Mouse (Mus musculus) hindbrain, embryonic 16.5 days (tissue): ENCODE data around the gene Mndal. TPM values are rescaled to one million over a fixed set of nuclear protein-coding genes. Genes with fewer than 3 reads are reported as not detected.
"Not testable (repeated sequence)": the region's sequence is repeated elsewhere in the genome, so short reads cannot be mapped to it uniquely, and the experiment has no call there.

Source experiments
- ATAC-seq: fragments of 200-750 bp; cut with Nextera tagmentation; 2 replicates; pipeline ENCODE4 v1.8.0; 2017; ENCODE audit warnings: moderate TSS enrichment, moderate library complexity
- H3K27ac ChIP-seq: fragments of 300-500 bp; sonication (generic); 2 replicates; pipeline ENCODE4 v1.5.1; 2014; ENCODE audit warnings: low read depth, mild to moderate bottlenecking, control low read depth, low read length, moderate library complexity
- H3K27me3 ChIP-seq: fragments of 300-500 bp; sonication (generic); replicated peaks from 2 replicates; pipeline ENCODE4 v1.6.1; 2014; ENCODE audit warnings: low read length; ENCODE audit not compliant: control insufficient read depth, insufficient read depth
- H3K36me3 ChIP-seq: fragments of 300-500 bp; sonication (generic); 2 replicates; pipeline ENCODE4 v1.6.1; 2014; ENCODE audit warnings: mild to moderate bottlenecking, low read length, moderate library complexity, mixed read lengths; ENCODE audit not compliant: control insufficient read depth, insufficient read depth
- H3K4me1 ChIP-seq: fragments of 300-500 bp; sonication (generic); 2 replicates; pipeline ENCODE4 v1.6.1; 2014; ENCODE audit warnings: low read depth, low read length; ENCODE audit not compliant: control insufficient read depth, insufficient read depth
- H3K4me2 ChIP-seq: fragments of 300-500 bp; sonication (generic); 2 replicates; pipeline ENCODE4 v1.6.1; 2014; ENCODE audit warnings: mild to moderate bottlenecking, low read length, control low read depth, moderate library complexity
- H3K4me3 ChIP-seq: fragments of 300-500 bp; sonication (generic); 2 replicates; pipeline ENCODE4 v1.5.1; 2014; ENCODE audit warnings: mild to moderate bottlenecking, low read length, control low read depth, moderate library complexity
- H3K9ac ChIP-seq: fragments of 300-500 bp; sonication (generic); 2 replicates; pipeline ENCODE4 v1.6.1; 2014; ENCODE audit warnings: low read depth, mild to moderate bottlenecking, control low read depth, low read length, moderate library complexity
- H3K9me3 ChIP-seq: fragments of 300-500 bp; sonication (generic); 2 replicates; pipeline ENCODE4 v1.6.1; 2014; ENCODE audit warnings: mild to moderate bottlenecking, low read length, moderate library complexity; ENCODE audit not compliant: control insufficient read depth
- WGBS: fragments of 180-500 bp; shearing (Covaris S2); extraction: QIAGEN DNeasy Blood & Tissue Kit; methylation state at CpG from one replicate; pipeline ENCODE4 v1.1.7; 2014; 5-methylcytosine and 5-hydroxymethylcytosine counted together
- polyA plus RNA-seq: library from polyadenylated mRNA; unstranded; fragments of >200 nt; fragmentation: Nextera tagmentation; extraction: Ambion mirVana; gene quantifications from 2 replicates; pipeline ENCODE4 v1.2.1, GENCODE M21; 2015

Gene Mndal
- polyA plus RNA-seq: 1.3 and 2.0 TPM in 2 replicates

DNA sequence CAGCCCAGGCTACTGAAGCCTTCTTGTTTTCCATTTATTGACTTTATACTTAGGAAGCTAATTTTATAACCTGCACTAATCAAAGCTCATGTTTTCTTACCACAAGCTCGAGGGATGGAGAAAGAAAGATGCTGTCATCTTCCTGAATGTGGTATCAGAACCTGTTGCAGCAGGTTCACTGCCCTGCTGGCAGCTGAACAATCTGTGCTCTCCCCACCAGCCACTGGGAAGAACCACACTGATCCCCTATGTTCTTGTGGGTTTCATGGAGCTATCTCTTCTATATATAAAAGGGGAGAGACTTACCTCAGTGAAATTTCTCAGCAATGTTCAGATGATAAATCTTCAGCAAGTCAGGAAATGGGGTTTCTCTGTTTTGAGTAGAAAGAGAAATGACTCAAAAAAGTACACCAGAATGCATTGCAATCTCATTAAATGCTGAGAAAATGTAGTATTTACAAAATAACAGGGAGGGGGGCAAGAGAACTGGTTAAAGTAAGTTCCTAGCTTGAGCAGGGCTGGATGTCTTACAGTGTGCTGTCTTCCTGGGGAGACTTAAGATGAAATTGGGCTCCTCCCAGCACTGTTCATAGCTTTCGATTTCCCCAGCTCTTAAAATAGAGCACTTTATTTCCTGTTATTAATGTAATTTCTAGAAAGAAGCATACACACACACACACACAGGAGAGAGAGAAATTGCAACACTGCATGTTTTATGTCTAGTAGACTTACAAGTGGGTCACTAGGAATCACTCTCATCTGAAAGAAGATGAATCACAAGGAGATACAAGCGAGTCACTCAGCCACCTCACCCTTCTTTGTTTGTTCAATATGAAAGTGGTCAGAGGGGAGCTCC is at the start of gene Mndal, which contains the start of gene Ifi203:
TSS of gene Mndal (minus strand) at position 568 of the 856 bp plus-strand sequence.
TSS of gene Ifi203 (minus strand) at position 749 of the 856 bp plus-strand sequence.
- H3K9ac ChIP-seq, H3K27me3 ChIP-seq, H3K27ac ChIP-seq, H3K4me1 ChIP-seq, H3K9me3 ChIP-seq, H3K36me3 ChIP-seq, H3K4me2 ChIP-seq, H3K4me3 ChIP-seq, ATAC-seq: not testable (repeated sequence)
- WGBS: 81% methylated on average over 3 of the region's 3 CpGs

DNA sequence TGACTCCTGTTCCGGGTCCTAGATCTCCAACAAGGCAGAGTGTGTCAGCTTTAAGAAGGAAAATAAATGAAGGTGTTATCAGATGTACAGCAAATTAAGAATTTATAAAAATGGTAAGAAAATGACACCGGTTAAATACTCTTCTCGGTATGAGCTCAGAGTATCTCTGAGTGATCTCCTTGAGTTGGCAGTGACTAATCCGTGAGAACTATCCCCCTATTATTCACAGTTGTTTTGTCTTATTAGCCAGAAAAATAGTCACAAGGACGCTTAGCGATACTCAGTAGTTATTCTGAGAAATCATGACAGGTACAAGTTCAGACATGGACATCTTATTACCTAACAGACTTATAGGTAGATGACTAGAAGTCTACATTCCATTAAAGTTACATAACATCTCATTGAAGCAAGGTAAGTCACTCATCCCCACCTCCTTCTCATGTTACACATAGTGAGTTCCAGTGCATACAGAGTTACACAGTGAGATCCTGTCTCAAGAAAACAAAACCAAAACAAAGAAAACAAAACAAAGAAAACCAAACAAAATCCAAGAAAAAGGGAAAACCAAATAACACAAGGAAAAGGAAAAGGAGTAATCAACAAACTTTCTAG is 40.5 kb upstream of the Mndal start, which contains the start of gene Ifi202b:
TSS of gene Ifi202b (minus strand) at position 51 of the 612 bp plus-strand sequence.
- not testable (repeated sequence) for ATAC-seq, H3K4me1 ChIP-seq

DNA sequence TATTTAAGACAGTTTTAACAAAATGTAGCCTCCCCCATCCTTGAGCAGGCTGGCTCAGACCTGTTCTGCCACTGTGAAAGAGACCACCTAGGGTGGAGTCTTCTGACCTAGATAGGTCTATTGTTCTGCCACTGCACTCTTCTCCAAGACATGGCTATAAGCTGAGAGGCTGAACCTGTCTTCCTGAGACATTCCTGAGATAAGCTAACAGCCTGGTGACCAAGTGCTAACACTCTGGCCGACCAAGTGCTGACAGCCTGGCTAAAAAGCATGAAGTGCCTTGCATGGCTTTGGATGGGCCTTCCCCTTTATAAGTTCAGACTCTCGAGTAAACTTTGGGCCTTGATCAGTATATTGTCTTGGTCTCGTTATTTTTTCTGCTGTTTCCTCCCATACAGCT is 38.7 kb upstream of the Mndal start:
- not testable (repeated sequence) for H3K9ac ChIP-seq, H3K4me2 ChIP-seq, H3K36me3 ChIP-seq, H3K4me1 ChIP-seq, H3K9me3 ChIP-seq, H3K4me3 ChIP-seq, H3K27ac ChIP-seq, H3K27me3 ChIP-seq, ATAC-seq
- WGBS: 65% methylated on average over 3 of the region's 3 CpGs

More for the DNA sequence above, 40.5 kb upstream of the Mndal start, which contains the start of gene Ifi202b:
- not testable (repeated sequence) for H3K27me3 ChIP-seq, H3K9me3 ChIP-seq, H3K36me3 ChIP-seq, H3K4me2 ChIP-seq, H3K27ac ChIP-seq, H3K9ac ChIP-seq, H3K4me3 ChIP-seq
- 92% methylated on average over 6 of the region's 6 CpGs for WGBS

DNA sequence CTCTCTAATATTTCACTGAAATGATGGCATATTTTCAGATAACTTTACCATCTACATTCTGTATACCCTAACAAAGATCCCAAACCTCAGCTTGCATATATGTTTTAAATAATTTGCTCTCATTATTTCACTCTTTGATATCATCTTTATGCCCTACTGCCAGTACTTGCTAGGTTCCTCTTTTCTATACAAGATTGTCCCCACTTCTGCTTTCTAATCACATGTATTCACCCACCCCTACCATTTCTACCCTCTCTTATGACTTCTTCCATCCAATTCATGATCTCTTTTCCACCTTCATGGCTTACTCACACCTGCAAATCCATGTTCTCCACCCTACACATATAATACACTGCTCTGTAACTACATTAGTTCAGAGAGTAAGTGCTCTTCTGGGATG is 35.3 kb upstream of the Mndal start:
- H3K27ac ChIP-seq: no peak overlapping the region
- H3K9ac ChIP-seq: no peak overlapping the region
- H3K4me2 ChIP-seq: no peak overlapping the region
- no peaks in the 10 kb centered on the region for H3K9me3 ChIP-seq
- no peak for ATAC-seq
- H3K4me1 ChIP-seq: no peaks in the 10 kb centered on the region
- no peak overlapping the region for H3K4me3 ChIP-seq
- no peaks in the 10 kb centered on the region for H3K27me3 ChIP-seq
- no peaks in the 10 kb centered on the region for H3K36me3 ChIP-seq

DNA sequence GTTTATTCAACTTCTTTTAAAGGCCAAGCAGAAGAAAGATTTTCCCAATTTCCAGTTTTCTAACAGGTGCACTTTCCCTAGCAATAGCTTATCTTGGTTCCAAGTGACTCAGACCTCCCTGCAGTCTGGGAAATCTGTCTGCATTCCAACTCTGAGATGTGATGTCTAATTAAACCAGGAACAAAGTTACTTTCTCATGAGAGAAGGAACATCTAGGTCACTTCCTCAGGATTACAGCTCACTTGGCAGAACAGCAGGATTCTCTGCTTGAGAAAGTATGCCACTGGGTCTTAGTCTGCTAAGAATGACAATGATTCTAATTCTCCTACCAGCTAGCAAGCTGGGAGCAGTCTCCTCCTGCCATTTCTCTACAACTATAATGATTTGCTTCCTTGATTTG is 30.8 kb upstream of the Mndal start:
- Histone ChIP-seq H3K4me2 (no peak overlapping the region), H3K9ac (no peak overlapping the region), H3K4me3 (no peak overlapping the region), H3K9me3 (no peaks in the 10 kb centered on the region), H3K4me1 (no peaks in the 10 kb centered on the region), H3K36me3 (no peaks in the 10 kb centered on the region), H3K27me3 (no peaks in the 10 kb centered on the region), H3K27ac (no peak overlapping the region)
- ATAC-seq: no peak

DNA sequence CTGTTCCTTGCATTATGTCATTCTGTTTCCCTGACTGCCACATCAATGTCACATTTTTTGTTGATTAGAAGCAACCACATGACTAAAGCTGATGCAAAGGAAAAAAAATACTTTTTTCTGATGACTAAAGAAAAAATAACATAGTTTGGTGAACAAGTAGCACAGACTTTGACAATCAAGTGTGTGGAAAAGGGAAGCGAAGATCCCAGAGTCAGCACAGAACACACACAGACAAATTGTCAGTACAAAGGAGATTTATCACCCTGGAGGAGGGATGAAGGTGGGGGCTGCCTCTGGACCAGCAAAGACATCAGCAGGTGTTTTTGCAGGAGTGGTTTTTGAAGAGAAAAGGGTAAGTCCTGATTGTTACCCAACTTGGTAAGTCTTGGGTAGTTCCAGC is 19.2 kb upstream of the Mndal start:
- not testable (repeated sequence) for H3K27ac ChIP-seq, ATAC-seq, H3K9me3 ChIP-seq, H3K4me3 ChIP-seq, H3K36me3 ChIP-seq, H3K4me2 ChIP-seq, H3K9ac ChIP-seq, H3K4me1 ChIP-seq, H3K27me3 ChIP-seq
- 74% methylated on average over 1 of the region's 1 CpGs for WGBS

DNA sequence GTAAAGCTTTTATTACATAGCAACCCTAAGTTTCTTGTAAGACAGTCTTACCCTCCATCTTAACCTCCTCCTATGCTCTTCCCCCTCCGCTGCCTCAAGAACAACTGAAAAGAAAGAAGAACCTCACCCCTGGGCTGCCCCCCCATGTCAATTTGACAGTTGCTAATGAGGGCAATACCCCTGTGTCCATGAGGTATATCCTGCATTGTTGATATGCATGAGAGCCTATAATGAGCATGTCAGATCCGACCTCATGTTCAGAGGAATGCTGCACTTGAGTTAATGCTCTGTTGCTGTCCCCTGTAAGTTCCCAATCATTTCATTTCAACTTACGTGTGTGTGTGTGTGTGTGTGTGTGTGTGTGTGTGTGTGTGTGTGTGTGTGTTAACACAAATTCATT is 17.7 kb upstream of the Mndal start:
- 39% methylated on average over 3 of the region's 3 CpGs for WGBS

DNA sequence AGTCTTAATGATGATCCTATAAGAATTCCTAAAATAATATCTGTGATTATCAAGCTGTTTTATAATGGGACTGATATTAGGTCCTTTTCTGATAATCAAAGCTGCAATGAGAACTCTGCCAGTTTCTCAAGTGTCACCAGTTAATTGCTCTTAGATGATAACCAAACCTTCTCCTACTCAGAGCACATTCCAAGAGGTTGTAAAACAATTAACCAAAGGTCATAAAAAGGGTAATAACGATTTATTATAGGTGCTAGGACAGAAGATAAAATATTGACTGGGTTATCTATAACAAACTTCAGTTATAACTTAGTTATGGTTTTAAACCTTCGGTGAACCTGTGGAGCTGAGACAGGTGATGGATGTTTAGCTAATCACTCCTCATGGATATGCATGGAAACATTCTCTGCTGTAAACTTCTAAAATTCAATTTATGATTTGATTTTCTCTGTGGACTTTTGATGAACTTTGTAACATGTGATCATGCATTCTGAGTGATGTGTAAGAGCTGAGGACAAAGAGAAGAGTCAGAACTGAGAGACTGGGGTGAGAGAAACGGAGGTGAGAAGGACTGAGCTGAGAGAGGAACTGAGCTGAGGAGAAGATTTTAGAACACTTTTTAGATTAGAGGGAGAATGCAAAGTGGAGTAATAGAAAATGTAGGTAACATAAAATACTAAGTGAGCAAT is 13.7 kb upstream of the Mndal start:
- WGBS: 71% methylated on average over 3 of the region's 3 CpGs

More for the DNA sequence above, 17.7 kb upstream of the Mndal start:
- not testable (repeated sequence) for ATAC-seq, H3K4me3 ChIP-seq, H3K27me3 ChIP-seq, H3K4me2 ChIP-seq, H3K36me3 ChIP-seq, H3K9me3 ChIP-seq, H3K27ac ChIP-seq, H3K9ac ChIP-seq, H3K4me1 ChIP-seq

More for the DNA sequence above, 13.7 kb upstream of the Mndal start:
- not testable (repeated sequence) for ATAC-seq, H3K27me3 ChIP-seq, H3K9me3 ChIP-seq, H3K4me1 ChIP-seq, H3K4me2 ChIP-seq, H3K27ac ChIP-seq, H3K36me3 ChIP-seq, H3K4me3 ChIP-seq, H3K9ac ChIP-seq
